Mouse (Mus musculus) CH12.LX (cell line): Measurements from ENCODE around the gene Ppp2r2c. TPM values are rescaled to one million over a fixed set of nuclear protein-coding genes. Genes with fewer than 3 reads are reported as not detected.
A peak's percentile ranks its signal among the peaks of the same experiment; 100 is the strongest.

Experiments
- DNase-seq: peaks from one replicate; pipeline ENCODE4 v3.0.0-alpha.2; 2013; ENCODE audit errors: extremely low read depth
- H3K27ac ChIP-seq: 2 replicates; pipeline ENCODE4 v1.5.1; 2012; ENCODE audit warnings: low read depth, mild to moderate bottlenecking, control low read depth, moderate library complexity; ENCODE audit not compliant: insufficient read depth
- H3K27me3 ChIP-seq: replicated peaks from 2 replicates; pipeline ENCODE3; 2012; ENCODE audit warnings: inconsistent platforms
- H3K36me3 ChIP-seq, 2 experiments: replicated peaks in 1 of 2; 2 replicates each; pipeline versions ENCODE3 to v1.6.1; 2012; ENCODE audit warnings: inconsistent platforms in 1 of 2, low read length in 1 of 2, mild to moderate bottlenecking in 1 of 2, mixed read lengths in 1 of 2, moderate library complexity in 1 of 2; ENCODE audit not compliant: control insufficient read depth in 1 of 2, insufficient read depth in 1 of 2
- H3K4me1 ChIP-seq, 2 experiments: 2 replicates each; pipeline ENCODE4 v1.6.1; 2012; ENCODE audit warnings: inconsistent platforms in 1 of 2, moderate library complexity in 1 of 2; ENCODE audit not compliant: insufficient read depth in 2 of 2, control insufficient read depth in 1 of 2
- H3K4me2 ChIP-seq: 2 replicates; pipeline ENCODE4 v1.6.1; 2012; ENCODE audit warnings: low read depth, mild to moderate bottlenecking, control low read depth; ENCODE audit not compliant: poor library complexity, insufficient read depth, severe bottlenecking
- H3K4me3 ChIP-seq, 3 experiments: fragments of 150-350 bp in 1 of 3; sonication (generic) in 1 of 3; replicated peaks in 1 of 3; 2 replicates each; pipeline versions ENCODE3 to v1.5.1; 2011 to 2012; ENCODE audit warnings: low read depth in 2 of 3, low read length in 2 of 3, mild to moderate bottlenecking in 2 of 3, moderate library complexity in 2 of 3, control low read depth in 1 of 3, improper control_type of control experiment in 1 of 3, inconsistent platforms in 1 of 3, mixed read lengths in 1 of 3; ENCODE audit not compliant: poor library complexity in 1 of 3
- H3K79me2 ChIP-seq: replicated peaks from 2 replicates; pipeline ENCODE4 v1.6.1; 2012; ENCODE audit warnings: mild to moderate bottlenecking, moderate library complexity; ENCODE audit not compliant: control insufficient read depth, poor library complexity, insufficient read depth, severe bottlenecking; ENCODE audit errors: extremely low read depth
- H3K9ac ChIP-seq: 2 replicates; pipeline ENCODE4 v1.6.1; 2012; ENCODE audit warnings: low read depth, mild to moderate bottlenecking, control low read depth, moderate library complexity; ENCODE audit not compliant: insufficient read depth
- H3K9me3 ChIP-seq: replicated peaks from 2 replicates; pipeline ENCODE3; 2012; ENCODE audit warnings: low read length, inconsistent platforms, mixed read lengths
- BHLHE40 ChIP-seq: IDR thresholded peaks from 2 replicates; pipeline ENCODE4 v1.6.1; 2011; ENCODE audit warnings: mild to moderate bottlenecking, low read depth, low read length, improper control_type of control experiment
- CHD1 ChIP-seq: IDR thresholded peaks from 2 replicates; pipeline ENCODE4 v1.6.1; 2012; ENCODE audit warnings: low read depth, low read length, improper control_type of control experiment, inconsistent platforms
- CHD2 ChIP-seq: IDR thresholded peaks from 2 replicates; pipeline ENCODE4 v1.6.1; 2011; ENCODE audit warnings: low read length, improper control_type of control experiment
- CTCF ChIP-seq, 2 experiments: IDR thresholded peaks in 1 of 2; conservative IDR thresholded peaks in 1 of 2; 2 replicates each; pipeline ENCODE4 v1.5.1; 2011 to 2012; ENCODE audit warnings: low read depth in 2 of 2, low read length in 2 of 2, improper control_type of control experiment in 1 of 2, inconsistent platforms in 1 of 2, mild to moderate bottlenecking in 1 of 2, moderate library complexity in 1 of 2
- E2F4 ChIP-seq: IDR thresholded peaks from 2 replicates; pipeline ENCODE4 v1.6.1; 2011; ENCODE audit warnings: low read depth, low read length, improper control_type of control experiment; ENCODE audit not compliant: insufficient replicate concordance
- ELF1 ChIP-seq: IDR thresholded peaks from 2 replicates; pipeline ENCODE4 v1.6.1; 2014; ENCODE audit warnings: low read depth, mild to moderate bottlenecking, inconsistent platforms, low read length, improper control_type of control experiment
- EP300 ChIP-seq: IDR thresholded peaks from 2 replicates; pipeline ENCODE4 v1.6.1; 2011; ENCODE audit warnings: low read length, improper control_type of control experiment
- ETS1 ChIP-seq: conservative IDR thresholded peaks from 2 replicates; pipeline ENCODE4 v1.6.1; 2012; ENCODE audit warnings: low read depth, mild to moderate bottlenecking, inconsistent platforms, low read length, improper control_type of control experiment, moderate library complexity
- GABPA ChIP-seq: IDR thresholded peaks from 2 replicates; pipeline ENCODE4 v1.6.1; 2012; ENCODE audit warnings: low read depth, low read length, improper control_type of control experiment, inconsistent platforms; ENCODE audit not compliant: insufficient replicate concordance
- HCFC1 ChIP-seq: IDR thresholded peaks from 2 replicates; pipeline ENCODE4 v1.6.1; 2012; ENCODE audit warnings: low read depth, mild to moderate bottlenecking, inconsistent platforms, low read length, improper control_type of control experiment
- IRF4 ChIP-seq: IDR thresholded peaks from 2 replicates; pipeline ENCODE4 v1.6.1; 2014; ENCODE audit warnings: low read depth, mild to moderate bottlenecking, inconsistent platforms, low read length, improper control_type of control experiment
- JUN ChIP-seq: IDR thresholded peaks from 2 replicates; pipeline ENCODE4 v1.6.1; 2011; ENCODE audit warnings: low read depth, mild to moderate bottlenecking, low read length, improper control_type of control experiment, moderate library complexity; ENCODE audit not compliant: insufficient read depth
- JUND ChIP-seq: conservative IDR thresholded peaks from 2 replicates; pipeline ENCODE4 v1.6.1; 2011; ENCODE audit warnings: low read depth, low read length, improper control_type of control experiment
- KAT2A ChIP-seq: IDR thresholded peaks from 2 replicates; pipeline ENCODE4 v1.6.1; 2012; ENCODE audit warnings: low read length, improper control_type of control experiment, inconsistent platforms; ENCODE audit not compliant: insufficient replicate concordance
- MAFK ChIP-seq: IDR thresholded peaks from 2 replicates; pipeline ENCODE4 v1.6.1; 2011; ENCODE audit warnings: low read length, improper control_type of control experiment; ENCODE audit not compliant: insufficient replicate concordance
- MAX ChIP-seq: IDR thresholded peaks from 2 replicates; pipeline ENCODE4 v1.6.1; 2011; ENCODE audit warnings: low read length, improper control_type of control experiment
- MAZ ChIP-seq: IDR thresholded peaks from 2 replicates; pipeline ENCODE4 v1.6.1; 2012; ENCODE audit warnings: low read depth, mild to moderate bottlenecking, inconsistent platforms, low read length, improper control_type of control experiment, moderate library complexity
- MEF2A ChIP-seq: IDR thresholded peaks from 2 replicates; pipeline ENCODE4 v1.6.1; 2014; ENCODE audit warnings: low read depth, mild to moderate bottlenecking, inconsistent platforms, low read length, improper control_type of control experiment, borderline replicate concordance
- MXI1 ChIP-seq: IDR thresholded peaks from 2 replicates; pipeline ENCODE4 v1.6.1; 2011; ENCODE audit warnings: mild to moderate bottlenecking, low read depth, low read length, improper control_type of control experiment
- MYC ChIP-seq: IDR thresholded peaks from 2 replicates; pipeline ENCODE4 v1.6.1; 2011; ENCODE audit warnings: low read depth, mild to moderate bottlenecking, improper control_type of control experiment, low read length
- NELFE ChIP-seq: IDR thresholded peaks from 2 replicates; pipeline ENCODE4 v1.6.1; 2011; ENCODE audit warnings: low read depth, low read length, improper control_type of control experiment
- NRF1 ChIP-seq: IDR thresholded peaks from 2 replicates; pipeline ENCODE4 v1.6.1; 2014; ENCODE audit warnings: low read depth, mild to moderate bottlenecking, inconsistent platforms, low read length, improper control_type of control experiment, moderate library complexity
- PAX5 ChIP-seq: IDR thresholded peaks from 2 replicates; pipeline ENCODE4 v1.6.1; 2012; ENCODE audit warnings: low read length, inconsistent platforms, mixed read lengths
- POLR2A ChIP-seq: IDR thresholded peaks from 2 replicates; pipeline ENCODE4 v1.6.1; 2011; ENCODE audit warnings: low read depth, mild to moderate bottlenecking, improper control_type of control experiment, low read length
- POLR2AphosphoS2 ChIP-seq: IDR thresholded peaks from 2 replicates; pipeline ENCODE4 v1.6.1; 2011; ENCODE audit warnings: low read depth, low read length, improper control_type of control experiment
- RAD21 ChIP-seq: IDR thresholded peaks from 2 replicates; pipeline ENCODE4 v1.6.1; 2011; ENCODE audit warnings: low read depth, mild to moderate bottlenecking, low read length, improper control_type of control experiment, moderate library complexity
- RCOR1 ChIP-seq: conservative IDR thresholded peaks from 2 replicates; pipeline ENCODE4 v1.6.1; 2012; ENCODE audit warnings: low read depth, mild to moderate bottlenecking, inconsistent platforms, low read length, improper control_type of control experiment
- SIN3A ChIP-seq: IDR thresholded peaks from 2 replicates; pipeline ENCODE4 v1.6.1; 2012; ENCODE audit warnings: low read length, improper control_type of control experiment, inconsistent platforms
- SMC3 ChIP-seq: IDR thresholded peaks from 2 replicates; pipeline ENCODE4 v1.6.1; 2011; ENCODE audit warnings: low read depth, low read length, improper control_type of control experiment
- TBP ChIP-seq: conservative IDR thresholded peaks from 2 replicates; pipeline ENCODE4 v1.6.1; 2011; ENCODE audit warnings: low read depth, low read length, improper control_type of control experiment
- TCF12 ChIP-seq: IDR thresholded peaks from 2 replicates; pipeline ENCODE4 v1.6.1; 2014; ENCODE audit warnings: low read depth, mild to moderate bottlenecking, inconsistent platforms, low read length, improper control_type of control experiment
- UBTF ChIP-seq: IDR thresholded peaks from 2 replicates; pipeline ENCODE4 v1.6.1; 2012; ENCODE audit warnings: low read depth, mild to moderate bottlenecking, inconsistent platforms, low read length, improper control_type of control experiment, moderate library complexity
- USF1 ChIP-seq: IDR thresholded peaks from 2 replicates; pipeline ENCODE4 v1.6.1; 2014; ENCODE audit warnings: low read depth, mild to moderate bottlenecking, inconsistent platforms, low read length, improper control_type of control experiment
- USF2 ChIP-seq: conservative IDR thresholded peaks from 2 replicates; pipeline ENCODE4 v1.6.1; 2011; ENCODE audit warnings: low read depth, low read length, improper control_type of control experiment
- ZC3H11A ChIP-seq: IDR thresholded peaks from 2 replicates; pipeline ENCODE4 v1.6.1; 2012; ENCODE audit warnings: low read depth, mild to moderate bottlenecking, inconsistent platforms, low read length, improper control_type of control experiment
- ZKSCAN1 ChIP-seq: IDR thresholded peaks from 2 replicates; pipeline ENCODE4 v1.6.1; 2012; ENCODE audit warnings: low read depth, inconsistent platforms, low read length, improper control_type of control experiment, borderline replicate concordance
- ZMIZ1 ChIP-seq: IDR thresholded peaks from 2 replicates; pipeline ENCODE4 v1.6.1; 2012; ENCODE audit warnings: low read depth, mild to moderate bottlenecking, inconsistent platforms, low read length, improper control_type of control experiment
- ZNF384 ChIP-seq: IDR thresholded peaks from 2 replicates; pipeline ENCODE4 v1.6.1; 2012; ENCODE audit warnings: low read depth, low read length, improper control_type of control experiment, inconsistent platforms
- dilution Hi-C: fragments of 300-500 bp; cut with MboI; formaldehyde crosslinking; loops from 2 replicates; pipeline ENCODE4 v1.14.3; 2020; ENCODE audit warnings: low sequenced_read_pairs; ENCODE audit not compliant: extremely low pct_unique_long_range_greater_than_20kb, extremely low pct_ligation_motif_present
- in situ Hi-C: fragments of 300-500 bp; cut with MboI; formaldehyde crosslinking; loops from 3 replicates; pipeline ENCODE4 v1.14.3; 2019; ENCODE audit warnings: low sequenced_read_pairs, low pct_ligation_motif_present, low pct_unique_long_range_greater_than_20kb, mixed read lengths
- polyA plus RNA-seq: library from polyadenylated mRNA; unstranded; fragments of >175 nt; gene quantifications from 2 replicates; pipeline ENCODE4 v1.2.1, GENCODE M21; 2012; ENCODE audit warnings: low read depth; ENCODE audit not compliant: insufficient read length
- total RNA-seq, 2 experiments: library from RNA; depleted of rRNA; stranded (reverse); fragments of 300-350 nt in 1 of 2; fragments of >200 nt in 1 of 2; gene quantifications; 2 replicates each; pipeline ENCODE4 v1.2.3; 2012 to 2014

Ppp2r2c gene
- total and polyA plus RNA-seq, 3 experiments = 0.07 to 0.21 TPM; not detected in 1

GRCm38 (mm10) chr5:36920072-36920471 is 51.8 kb downstream of the Ppp2r2c start:
- in situ Hi-C loops (no loop called here), dilution Hi-C loops (no loop called here)
- no peak overlapping the region for H3K27ac ChIP-seq

GRCm38 (mm10) chr5:36921871-36922270 is 53.6 kb downstream of the Ppp2r2c start:
- in situ Hi-C loops (no loop called here), dilution Hi-C loops (no loop called here)
- Histone ChIP-seq H3K36me3 (no peaks in the 10 kb centered on the region), H3K4me3 (no peak overlapping the region), H3K4me2 (no peak overlapping the region), H3K9ac (no peak overlapping the region), H3K9me3 (no peaks in the 10 kb centered on the region), H3K4me1 (peaks cover 20 to 29% of the 10 kb centered on the region in 2 experiments), H3K79me2 (no peaks in the 10 kb centered on the region), H3K27me3 (peaks cover 68% of the 10 kb centered on the region), H3K27ac (no peak overlapping the region)
- no peak for TF ChIP-seq RAD21
- TF ChIP-seq USF2 = no peak
- no peak for TF ChIP-seq CTCF (conservative IDR thresholded peaks at IDR 0.05 in 1 of 2, IDR thresholded peaks at IDR 0.05 in 1 of 2; ENCODE audit: low read depth in 2 of 2, low read length in 2 of 2)
- no peak for TF ChIP-seq ZKSCAN1
- no peak for TF ChIP-seq ZNF384
- no peak for TF ChIP-seq ZMIZ1
- TF ChIP-seq MAZ = no peak
- TF ChIP-seq GABPA = no peak
- TF ChIP-seq JUN = no peak
- no peak for TF ChIP-seq CHD2
- TF ChIP-seq NELFE = no peak
- DNase-seq = no peak

More at GRCm38 (mm10) chr5:36920072-36920471, 51.8 kb downstream of the Ppp2r2c start:
- TF ChIP-seq POLR2AphosphoS2 = no peak
- peak; percentile 93 for TF ChIP-seq RAD21
- no peak for TF ChIP-seq KAT2A
- TF ChIP-seq GABPA = no peak
- no peak for TF ChIP-seq IRF4
- no peak for TF ChIP-seq RCOR1
- no peak for TF ChIP-seq BHLHE40
- no peak for TF ChIP-seq USF1
- TF ChIP-seq CHD2 = no peak
- TF ChIP-seq UBTF = no peak
- TF ChIP-seq CHD1 = no peak
- TF ChIP-seq MYC = no peak
- TF ChIP-seq NRF1 = no peak
- no peak; the same call in 1 of the 2 replicates for TF ChIP-seq NELFE
- no peak for TF ChIP-seq ETS1
- TF ChIP-seq MAX = no peak
- peak; percentile 57 for TF ChIP-seq ZC3H11A
- no peak for TF ChIP-seq USF2
- no peak for TF ChIP-seq EP300
- TF ChIP-seq TCF12 = no peak
- 0 out of 2 replicates have a peak, but pooled peaks have one; percentile 25 for TF ChIP-seq MXI1
- TF ChIP-seq SIN3A = no peak
- no peak for TF ChIP-seq ZKSCAN1
- TF ChIP-seq ZMIZ1 = no peak
- peak in 1 of 2 experiments; percentile 90; a peak in 3 of 4 replicates for TF ChIP-seq CTCF (conservative IDR thresholded peaks at IDR 0.05 in 1 of 2, IDR thresholded peaks at IDR 0.05 in 1 of 2; ENCODE audit: low read depth in 2 of 2, low read length in 2 of 2)
- peak; percentile 85 for TF ChIP-seq SMC3
- no peak for TF ChIP-seq MAFK
- no peak for TF ChIP-seq MAZ
- no peak for TF ChIP-seq TBP
- TF ChIP-seq ELF1 = no peak
- no peak for TF ChIP-seq MEF2A
- TF ChIP-seq POLR2A = no peak
- TF ChIP-seq E2F4 = no peak
- no peak for TF ChIP-seq ZNF384
- TF ChIP-seq HCFC1 = no peak
- no peak for TF ChIP-seq PAX5
- no peak for TF ChIP-seq JUND
- no peak for TF ChIP-seq JUN
- H3K9ac ChIP-seq = no peak overlapping the region
- no peak overlapping the region for H3K4me2 ChIP-seq
- H3K79me2 ChIP-seq = no peaks in the 10 kb centered on the region
- DNase-seq = peak; percentile 21
- H3K4me1 ChIP-seq = peaks cover 17 to 29% of the 10 kb centered on the region in 2 experiments
- peaks cover 78% of the 10 kb centered on the region for H3K27me3 ChIP-seq
- no peak overlapping the region for H3K4me3 ChIP-seq
- H3K9me3 ChIP-seq = no peaks in the 10 kb centered on the region
- no peaks in the 10 kb centered on the region for H3K36me3 ChIP-seq
